Mouse (Mus musculus) hindbrain, embryonic 12.5 days (tissue): ENCODE data around the gene Slc13a2. TPM values are rescaled to one million over a fixed set of nuclear protein-coding genes. Genes with fewer than 3 reads are reported as not detected.

Source experiments
- ATAC-seq: fragments of 200-750 bp; cut with Nextera tagmentation; 2 replicates; pipeline ENCODE4 v1.8.0; 2017; ENCODE audit warnings: moderate TSS enrichment; ENCODE audit not compliant: low FRiP score
- H3K27ac ChIP-seq: fragments of 300-500 bp; sonication (generic); 2 replicates; pipeline ENCODE4 v1.5.1; 2016; ENCODE audit warnings: mild to moderate bottlenecking
- H3K27me3 ChIP-seq: fragments of 300-500 bp; sonication (generic); 2 replicates; pipeline ENCODE4 v1.6.1; 2016; ENCODE audit warnings: mild to moderate bottlenecking
- H3K36me3 ChIP-seq: fragments of 300-500 bp; sonication (generic); 2 replicates; pipeline ENCODE4 v1.6.1; 2016; ENCODE audit warnings: mild to moderate bottlenecking
- H3K4me1 ChIP-seq: fragments of 300-500 bp; sonication (generic); 2 replicates; pipeline ENCODE4 v1.6.1; 2016
- H3K4me2 ChIP-seq: fragments of 300-500 bp; sonication (generic); replicated peaks from 2 replicates; pipeline ENCODE4 v1.6.1; 2016; ENCODE audit warnings: mild to moderate bottlenecking
- H3K4me3 ChIP-seq: fragments of 300-500 bp; sonication (generic); 2 replicates; pipeline ENCODE4 v1.5.1; 2016; ENCODE audit warnings: mild to moderate bottlenecking
- H3K9ac ChIP-seq: fragments of 300-500 bp; sonication (generic); 2 replicates; pipeline ENCODE4 v1.6.1; 2016; ENCODE audit warnings: mild to moderate bottlenecking, moderate library complexity
- H3K9me3 ChIP-seq: fragments of 300-500 bp; sonication (generic); replicated peaks from 2 replicates; pipeline ENCODE4 v1.6.1; 2016; ENCODE audit warnings: mild to moderate bottlenecking
- WGBS: fragments of 180-500 bp; shearing (Covaris S2); methylation state at CpG from one replicate; pipeline ENCODE4 v1.1.7; 2016; 5-methylcytosine and 5-hydroxymethylcytosine counted together
- polyA plus RNA-seq: library from polyadenylated mRNA; unstranded; fragments of >200 nt; fragmentation: Nextera tagmentation; extraction: Ambion mirVana; gene quantifications from 2 replicates; pipeline ENCODE4 v1.2.1, GENCODE M21; 2016

Gene Slc13a2
- polyA plus RNA-seq, 1 experiment from 2014 or later = not detected

DNA sequence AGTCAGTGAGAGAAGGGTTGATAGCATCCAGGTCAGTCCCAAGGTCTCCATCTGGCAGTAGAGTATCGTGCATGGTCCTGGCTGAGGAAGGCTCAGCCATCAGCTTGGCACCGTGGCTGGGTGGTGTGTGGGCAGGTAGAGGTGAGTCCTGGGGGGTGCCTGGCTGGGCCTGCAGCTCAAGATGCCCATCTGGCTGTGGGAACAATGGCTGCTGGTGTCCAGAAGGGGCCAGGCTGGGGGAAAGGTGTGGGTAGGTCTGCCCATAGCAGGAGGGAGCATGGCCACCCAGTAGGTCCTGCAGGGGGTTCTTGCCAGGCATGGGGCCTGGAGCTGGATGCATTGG is 61.3 kb downstream of the Slc13a2 start:
- no peak for ATAC-seq
- Histone ChIP-seq H3K4me1 (no peaks in the 10 kb centered on the region), H3K9me3 (no peaks in the 10 kb centered on the region), H3K27me3 (no peaks in the 10 kb centered on the region), H3K27ac (no peak overlapping the region), H3K4me3 (no peak overlapping the region), H3K4me2 (0 out of 2 replicates have a peak overlapping the region, but pooled peaks have one; percentile 31), H3K36me3 (no peaks in the 10 kb centered on the region), H3K9ac (no peak overlapping the region)
- 61% methylated on average over 2 of the region's 2 CpGs for WGBS

- peak overlapping the region; percentile 22; the same call in 1 of the 2 replicates for H3K4me3 ChIP-seq
- no peaks in the 10 kb centered on the region for H3K27me3 ChIP-seq
- WGBS = 13% methylated on average over 13 of the region's 13 CpGs
- peak overlapping the region; percentile 31 for H3K4me2 ChIP-seq
- no peak overlapping the region for H3K9ac ChIP-seq
- no peaks in the 10 kb centered on the region for H3K36me3 ChIP-seq
- no peaks in the 10 kb centered on the region for H3K4me1 ChIP-seq
- no peak overlapping the region for H3K27ac ChIP-seq
- ATAC-seq = peak; percentile 71
- no peaks in the 10 kb centered on the region for H3K9me3 ChIP-seq
Measured at GRCm38 (mm10) chr11:78360125-78360788, 61.8 kb downstream of the Slc13a2 start.

GRCm38 (mm10) chr11:78358330-78359007 is 63.5 kb downstream of the Slc13a2 start:
- no peak overlapping the region for H3K4me2 ChIP-seq
- no peak for ATAC-seq
- no peak overlapping the region for H3K4me3 ChIP-seq
- 13% methylated on average over 22 of the region's 22 CpGs for WGBS
- no peaks in the 10 kb centered on the region for H3K36me3 ChIP-seq
- no peaks in the 10 kb centered on the region for H3K27me3 ChIP-seq
- H3K9ac ChIP-seq = no peak overlapping the region
- H3K27ac ChIP-seq = no peak overlapping the region
- no peaks in the 10 kb centered on the region for H3K9me3 ChIP-seq
- H3K4me1 ChIP-seq = no peaks in the 10 kb centered on the region

GRCm38 (mm10) chr11:78355471-78356238 is 66.4 kb downstream of the Slc13a2 start:
- WGBS = 29% methylated on average over 4 of the region's 4 CpGs

DNA sequence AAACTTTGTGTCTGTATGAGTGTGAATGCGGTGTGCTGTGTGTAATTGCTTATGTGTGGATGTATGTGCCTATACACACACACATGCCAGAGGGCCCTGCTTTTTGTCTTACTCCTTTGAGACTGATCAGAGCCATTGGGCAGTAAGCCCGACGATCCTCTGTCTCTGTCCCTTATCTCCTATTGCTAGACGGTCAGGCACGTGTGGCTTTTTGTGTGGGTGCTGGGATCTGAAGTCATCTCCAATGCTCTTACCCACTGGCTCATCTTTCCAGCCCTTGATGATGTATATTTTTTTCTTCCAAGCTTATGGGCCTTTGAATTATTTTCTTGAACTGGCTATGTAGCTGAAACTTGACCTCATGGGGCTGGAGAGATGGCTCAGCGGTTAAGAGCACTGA is 67.1 kb downstream of the Slc13a2 start:
- Histone ChIP-seq H3K4me1 (no peaks in the 10 kb centered on the region), H3K9ac (no peak overlapping the region), H3K4me2 (no peak overlapping the region), H3K27ac (no peak overlapping the region), H3K36me3 (peaks cover 3% of the 10 kb centered on the region; the same call in 1 of the 2 replicates), H3K27me3 (no peaks in the 10 kb centered on the region), H3K9me3 (no peaks in the 10 kb centered on the region), H3K4me3 (no peak overlapping the region)
- WGBS = 88% methylated on average over 6 of the region's 6 CpGs
- ATAC-seq = no peak

More at GRCm38 (mm10) chr11:78355471-78356238, 66.4 kb downstream of the Slc13a2 start:
- Histone ChIP-seq H3K4me3 (no peak overlapping the region), H3K4me2 (no peak overlapping the region), H3K9me3 (no peaks in the 10 kb centered on the region), H3K9ac (no peak overlapping the region), H3K4me1 (no peaks in the 10 kb centered on the region), H3K36me3 (no peaks in the 10 kb centered on the region), H3K27ac (no peak overlapping the region), H3K27me3 (no peaks in the 10 kb centered on the region)
- no peak for ATAC-seq

- Histone ChIP-seq H3K27me3 (no peaks in the 10 kb centered on the region), H3K27ac (no peak overlapping the region), H3K4me1 (0 out of 2 replicates have a peak, but pooled peaks cover 3% of the 10 kb centered on the region), H3K9ac (no peak overlapping the region), H3K4me2 (no peak overlapping the region), H3K36me3 (peaks cover 20% of the 10 kb centered on the region), H3K4me3 (no peak overlapping the region), H3K9me3 (no peaks in the 10 kb centered on the region)
- 78% methylated on average over 1 of the region's 1 CpGs for WGBS
- no peak for ATAC-seq
Measured at GRCm38 (mm10) chr11:78353081-78353480, 68.9 kb downstream of the Slc13a2 start.

DNA sequence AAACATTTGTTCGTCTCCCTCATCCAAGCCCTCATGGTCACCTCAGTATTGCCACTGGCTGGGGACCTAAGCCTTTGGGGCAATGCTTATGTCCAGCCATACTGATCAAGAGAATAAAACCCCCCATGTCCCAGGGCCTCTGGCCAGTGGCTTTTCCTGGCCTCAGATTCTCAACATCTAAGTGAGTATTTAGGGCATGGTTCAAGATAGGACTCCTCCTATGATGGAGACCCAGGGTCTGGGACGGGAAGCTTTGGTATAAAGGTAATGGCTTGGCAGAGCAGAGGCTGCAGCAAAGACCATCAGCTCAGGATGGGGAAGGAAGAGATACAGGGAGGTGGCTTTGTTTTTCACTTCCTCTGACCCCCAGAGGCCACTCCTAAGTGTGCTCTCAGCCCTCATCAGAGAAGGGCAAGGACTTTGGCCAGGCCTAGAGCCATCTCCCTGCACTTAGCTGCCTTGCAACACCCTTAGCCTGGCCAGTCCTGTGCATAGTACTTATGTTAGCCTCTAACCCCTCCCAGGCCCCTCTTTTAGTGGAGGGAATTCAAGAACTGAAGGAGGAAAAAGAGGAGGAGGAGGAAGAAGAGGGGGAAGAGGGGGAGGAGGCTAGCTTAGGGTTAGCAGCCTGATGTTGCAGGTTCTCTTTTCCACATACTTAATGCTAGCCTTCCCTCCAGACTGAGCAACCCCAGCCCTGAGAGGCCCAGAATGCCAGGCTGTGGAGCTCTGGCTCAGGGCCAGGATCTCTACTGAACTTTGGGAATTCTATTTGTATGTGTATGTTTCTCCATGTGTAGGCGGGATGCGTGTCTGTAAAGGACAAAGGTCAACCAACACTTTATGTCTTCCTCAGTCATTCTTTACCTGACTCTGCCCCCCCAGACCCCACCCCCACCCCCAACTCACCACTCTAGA is 72.3 kb downstream of the Slc13a2 start:
- H3K4me1 ChIP-seq = peaks cover 27% of the 10 kb centered on the region
- WGBS = 94% methylated on average over 4 of the region's 4 CpGs
- no peak overlapping the region for H3K4me2 ChIP-seq
- H3K36me3 ChIP-seq = peaks cover 27% of the 10 kb centered on the region
- ATAC-seq = no peak
- H3K27ac ChIP-seq = no peak overlapping the region
- no peak overlapping the region for H3K9ac ChIP-seq
- no peaks in the 10 kb centered on the region for H3K27me3 ChIP-seq
- H3K9me3 ChIP-seq = no peaks in the 10 kb centered on the region
- H3K4me3 ChIP-seq = no peak overlapping the region

GRCm38 (mm10) chr11:78348474-78348873 is 73.5 kb downstream of the Slc13a2 start:
- H3K27me3 ChIP-seq = no peaks in the 10 kb centered on the region
- H3K9me3 ChIP-seq = no peaks in the 10 kb centered on the region
- no peak for ATAC-seq
- no peak overlapping the region for H3K9ac ChIP-seq
- H3K27ac ChIP-seq = no peak overlapping the region
- H3K4me2 ChIP-seq = no peak overlapping the region
- H3K4me3 ChIP-seq = no peak overlapping the region
- WGBS = 27% methylated on average over 7 of the region's 7 CpGs
- peaks cover 27% of the 10 kb centered on the region for H3K36me3 ChIP-seq
- H3K4me1 ChIP-seq = peaks cover 35% of the 10 kb centered on the region

DNA sequence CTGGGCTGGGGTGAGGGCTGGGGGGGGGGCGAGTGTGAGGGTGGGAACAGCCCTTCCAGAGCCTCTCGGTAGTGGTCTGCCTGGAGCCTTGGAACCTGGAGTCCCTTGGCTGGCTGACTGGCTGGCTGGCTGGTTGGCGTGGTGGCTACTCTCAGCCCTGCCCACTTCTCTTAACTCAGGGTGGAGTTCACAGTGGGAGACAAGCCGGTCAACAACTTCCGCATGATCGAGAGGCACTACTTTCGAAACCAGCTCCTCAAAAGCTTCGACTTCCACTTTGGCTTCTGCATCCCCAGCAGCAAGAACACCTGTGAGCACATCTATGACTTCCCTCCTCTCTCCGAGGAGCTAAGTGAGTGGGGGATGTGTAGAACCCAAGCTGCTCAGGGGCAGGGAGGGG is 74.1 kb downstream of the Slc13a2 start:
- no peak for ATAC-seq
- WGBS = 68% methylated on average over 9 of the region's 9 CpGs
- Histone ChIP-seq H3K9ac (no peak overlapping the region), H3K9me3 (no peaks in the 10 kb centered on the region), H3K4me1 (peaks cover 37% of the 10 kb centered on the region), H3K36me3 (peaks cover 27% of the 10 kb centered on the region), H3K27me3 (no peaks in the 10 kb centered on the region), H3K27ac (no peak overlapping the region), H3K4me3 (no peak overlapping the region), H3K4me2 (no peak overlapping the region)
